Mouse (Mus musculus) lung, postnatal 0 days (tissue): ENCODE results near the gene Gm4353.

Source experiments
- CTCF ChIP-seq: IDR thresholded peaks from 2 replicates; pipeline ENCODE4 v1.5.1; 2016; ENCODE audit warnings: antibody characterized with exemption, mild to moderate bottlenecking
- EP300 ChIP-seq: IDR thresholded peaks from 2 replicates; pipeline ENCODE4 v1.6.1; 2016; ENCODE audit warnings: antibody characterized with exemption, mild to moderate bottlenecking, control low read depth

DNA sequence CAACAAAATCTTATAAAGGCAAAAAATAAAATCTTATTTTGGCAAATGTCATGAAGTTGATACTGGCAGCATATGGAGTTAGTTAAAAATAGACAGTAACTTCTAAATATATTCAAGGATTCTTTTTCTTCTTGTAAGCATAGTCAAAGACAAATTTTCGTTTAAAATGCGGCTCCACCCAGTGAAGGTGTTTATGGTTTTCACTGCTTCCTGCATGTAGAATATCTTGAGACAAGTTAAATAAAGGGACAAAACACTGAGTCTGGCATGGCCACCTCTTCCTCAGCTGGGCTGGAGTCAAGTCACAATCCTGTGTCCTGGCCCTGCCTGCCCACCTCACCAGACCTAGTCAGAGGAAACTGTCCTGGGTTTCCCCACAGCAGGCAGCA is 39.2 kb upstream of the Gm4353 start:
- TF ChIP-seq EP300 (no peak), CTCF (no peak)
